Mouse (Mus musculus) brain, embryonic 14.5 days (tissue): ENCODE measurements around the gene Pelo.

Experiments
- CTCF ChIP-seq: fragments of 200-500 bp; IDR thresholded peaks from 2 replicates; pipeline ENCODE4 v1.5.1; 2012; ENCODE audit warnings: inconsistent platforms, mild to moderate bottlenecking, moderate library complexity, borderline replicate concordance; ENCODE audit not compliant: insufficient read depth, insufficient read length; ENCODE audit errors: extremely low read depth
- POLR2A ChIP-seq: fragments of 200-500 bp; IDR thresholded peaks from 2 replicates; pipeline ENCODE4 v1.6.1; 2012; ENCODE audit warnings: mild to moderate bottlenecking, inconsistent platforms, borderline replicate concordance; ENCODE audit not compliant: poor library complexity, insufficient read depth, insufficient read length, severe bottlenecking; ENCODE audit errors: extremely low read depth

DNA sequence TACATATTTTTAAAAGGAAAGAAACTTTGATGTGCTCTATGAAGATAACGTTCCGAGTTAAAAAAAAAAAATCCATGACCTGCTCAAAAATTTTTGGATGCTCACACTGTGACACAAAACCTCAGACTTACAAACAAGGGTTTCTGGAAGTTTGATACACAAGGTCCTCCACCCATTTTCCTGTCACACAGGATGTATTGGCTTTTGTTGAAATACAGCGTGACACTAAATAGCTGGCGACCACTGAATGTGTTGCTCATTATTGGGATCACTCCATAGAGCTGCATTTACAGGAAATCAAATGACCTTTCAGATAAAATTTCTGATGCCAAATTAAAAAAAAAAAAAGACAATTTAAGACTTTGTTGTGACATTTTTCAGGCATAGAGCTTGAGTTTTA is 35.1 kb upstream of the Pelo start:
- TF ChIP-seq POLR2A (no peak), CTCF (no peak)
